9 mouse cellular contexts compared by ENCODE assay signal in genomic region chr8:87619118-87619517, GRCm38 (mm10). TPM values are rescaled to one million over a fixed set of nuclear protein-coding genes. Genes with fewer than 3 reads are reported as not detected.
DNase-seq lines count a peak whose midpoint lies in the region; ATAC-seq and TF ChIP-seq lines count a peak whose summit lies in the region.
"Had no signal": no experiment of that assay in that cellular context is flagged by ENCODE, and none has a peak within 500 bp of the region (broad histone marks: within the 10 kb centered on the region; RNA-seq: fewer than 3 reads in every experiment).

No protein-coding gene starts in this region.

- intact Hi-C loops in heart, postnatal 10 days (cut with DNase I), result no loop called here

- TF ChIP-seq CTCF in midbrain, postnatal 0 days (IDR thresholded peaks at IDR 0.05), result peak; percentile 78

- H3K4me3 ChIP-seq in heart, embryonic 10.5 days, result no peak overlapping the region
- H3K4me3 ChIP-seq in midbrain, postnatal 0 days (ENCODE audit: low read depth, low read length), result no peak overlapping the region
- no peak overlapping the region for H3K4me3 ChIP-seq in midbrain, embryonic 11.5 days (ENCODE audit: low read depth, low read length)
- no peak overlapping the region for H3K4me3 ChIP-seq in stomach, embryonic 16.5 days (replicated peaks; ENCODE audit: low read length)
- H3K4me3 ChIP-seq: erythroblast, embryonic 14.5 days had no signal

- H3K9me3 ChIP-seq in heart, embryonic 10.5 days, result no peaks in the 10 kb centered on the region
- no peaks in the 10 kb centered on the region for H3K9me3 ChIP-seq in midbrain, postnatal 0 days (ENCODE audit: low read length)
- no peaks in the 10 kb centered on the region for H3K9me3 ChIP-seq in midbrain, embryonic 11.5 days (ENCODE audit: control insufficient read depth, low read length)
- H3K9me3 ChIP-seq in stomach, embryonic 16.5 days (replicated peaks; ENCODE audit: control insufficient read depth, low read length), result no peaks in the 10 kb centered on the region

- no peak for ATAC-seq in midbrain, postnatal 0 days (ENCODE audit: low FRiP score)
- ATAC-seq in midbrain, embryonic 11.5 days (ENCODE audit: low FRiP score), result no peak
- no peak for ATAC-seq in stomach, embryonic 16.5 days (ENCODE audit: insufficient read depth, low FRiP score)

- no peak overlapping the region for H3K4me2 ChIP-seq in midbrain, postnatal 0 days (ENCODE audit: low read depth, low read length, poor library complexity, severe bottlenecking)
- no peak overlapping the region for H3K4me2 ChIP-seq in midbrain, embryonic 11.5 days
- H3K4me2 ChIP-seq in stomach, embryonic 16.5 days (ENCODE audit: low read depth, low read length), result no peak overlapping the region

- peak; percentile 34 to 44 for DNase-seq in heart, postnatal 10 days
- DNase-seq in heart, embryonic 10.5 days (ENCODE audit: low spot score), result no peak
- DNase-seq in midbrain, postnatal 0 days (ENCODE audit: low spot score), result peak; percentile 74
- DNase-seq in midbrain, embryonic 11.5 days (ENCODE audit: low spot score, missing footprints), result no peak
- peak; percentile 65 to 66 for DNase-seq in cerebellum, postnatal 14 days
- no peak for DNase-seq in thymus, postnatal 0 days (ENCODE audit: low spot score)
- DNase-seq in retina, embryonic 14.5 days (ENCODE audit: low spot score), result no peak

- no peak overlapping the region for H3K27ac ChIP-seq in heart, embryonic 10.5 days
- no peak overlapping the region for H3K27ac ChIP-seq in midbrain, postnatal 0 days (ENCODE audit: low read depth, low read length)
- no peak overlapping the region for H3K27ac ChIP-seq in midbrain, embryonic 11.5 days (ENCODE audit: low read depth, low read length)
- H3K27ac ChIP-seq in stomach, embryonic 16.5 days (ENCODE audit: low read length), result no peak overlapping the region

- H3K4me1 ChIP-seq in heart, embryonic 10.5 days, result peaks cover 4% of the 10 kb centered on the region
- H3K4me1 ChIP-seq in midbrain, postnatal 0 days (ENCODE audit: insufficient read depth, low read length), result no peaks in the 10 kb centered on the region
- H3K4me1 ChIP-seq in midbrain, embryonic 11.5 days (ENCODE audit: control insufficient read depth, insufficient read depth, low read length), result no peaks in the 10 kb centered on the region; the same call in 1 of the 2 replicates
- no peaks in the 10 kb centered on the region for H3K4me1 ChIP-seq in stomach, embryonic 16.5 days (ENCODE audit: control insufficient read depth, insufficient read depth, low read length)

- H3K27me3 ChIP-seq in heart, embryonic 10.5 days (ENCODE audit: insufficient read depth, poor library complexity, severe bottlenecking), result peaks cover 35% of the 10 kb centered on the region
- H3K27me3 ChIP-seq in midbrain, postnatal 0 days (ENCODE audit: insufficient read depth, low read length), result no peaks in the 10 kb centered on the region
- no peaks in the 10 kb centered on the region for H3K27me3 ChIP-seq in midbrain, embryonic 11.5 days (ENCODE audit: control insufficient read depth, insufficient read depth, low read length)
- no peaks in the 10 kb centered on the region for H3K27me3 ChIP-seq in stomach, embryonic 16.5 days (ENCODE audit: control insufficient read depth, insufficient read depth, low read length)

- WGBS in heart, embryonic 10.5 days, result 39% methylated on average over 7 of the region's 7 CpGs
- WGBS in midbrain, postnatal 0 days, result 45% methylated on average over 7 of the region's 7 CpGs
- WGBS in midbrain, embryonic 11.5 days, result 72% methylated on average over 7 of the region's 7 CpGs
- WGBS in stomach, embryonic 16.5 days, result 32% methylated on average over 7 of the region's 7 CpGs

- no peak overlapping the region for H3K9ac ChIP-seq in midbrain, postnatal 0 days (replicated peaks; ENCODE audit: low read length, poor library complexity, severe bottlenecking)
- H3K9ac ChIP-seq in midbrain, embryonic 11.5 days (ENCODE audit: low read length), result no peak overlapping the region
- 0 out of 2 replicates have a peak overlapping the region, but pooled peaks have one; percentile 5 for H3K9ac ChIP-seq in stomach, embryonic 16.5 days (ENCODE audit: low read length)

- no peaks in the 10 kb centered on the region for H3K36me3 ChIP-seq in heart, embryonic 10.5 days
- no peaks in the 10 kb centered on the region for H3K36me3 ChIP-seq in midbrain, postnatal 0 days (ENCODE audit: insufficient read depth, low read length)
- no peaks in the 10 kb centered on the region for H3K36me3 ChIP-seq in midbrain, embryonic 11.5 days (ENCODE audit: control insufficient read depth, insufficient read depth, low read length)
- H3K36me3 ChIP-seq in stomach, embryonic 16.5 days (ENCODE audit: control insufficient read depth, insufficient read depth, low read length), result no peaks in the 10 kb centered on the region

RNA-seq across cellular contexts. Expression of gene 4933402J07Rik, which starts 55.5 kb away (rescaled TPM):
- not detected for total RNA-seq in heart, postnatal 10 days (2021)
- not detected in 2 replicates for polyA plus RNA-seq in heart, embryonic 10.5 days (2016; fragmentation: Nextera tagmentation; extraction: Ambion mirVana)
- not detected in 2 replicates for total RNA-seq in midbrain, postnatal 0 days (2014; rRNA removed)
- polyA plus RNA-seq in midbrain, postnatal 0 days (2015; fragmentation: Nextera tagmentation; extraction: Ambion mirVana), result not detected in 2 replicates
- polyA plus RNA-seq in midbrain, embryonic 11.5 days (2014; fragmentation: Nextera tagmentation; extraction: Ambion mirVana), result not detected in 2 replicates
- polyA plus RNA-seq in stomach, embryonic 16.5 days (2015; fragmentation: Nextera tagmentation; extraction: Ambion mirVana), result not detected in 2 replicates
- not detected in 2 replicates for polyA plus RNA-seq in thymus, postnatal 0 days (2015; fragmentation: Nextera tagmentation; extraction: Ambion mirVana)
- polyA plus RNA-seq: erythroblast, embryonic 14.5 days had no signal

Comparison
In these comparisons a context has a peak if more than half of its experiments do, and no peak if none do; other contexts are left out.
1. DNase-seq: peak in heart, postnatal 10 days (2 of 2), midbrain, postnatal 0 days (single experiment) and cerebellum, postnatal 14 days (2 of 2); none in heart, embryonic 10.5 days (single experiment), midbrain, embryonic 11.5 days (single experiment), thymus, postnatal 0 days (single experiment) and retina, embryonic 14.5 days (single experiment).